Mouse (Mus musculus) splenic B cell, adult 2 months (primary cell): Measurements from ENCODE around the gene Fstl5.

Source experiments
- DNase-seq: peaks from one replicate; pipeline ENCODE4 v3.0.0-alpha.2; 2011; ENCODE audit warnings: low read depth, low spot score
- H3K27me3 ChIP-seq: 2 replicates; pipeline ENCODE4 v1.6.1; 2012; ENCODE audit warnings: mild to moderate bottlenecking, low read length, moderate library complexity, mixed read lengths; ENCODE audit not compliant: control insufficient read depth, poor library complexity, insufficient read depth, severe bottlenecking
- H3K36me3 ChIP-seq: 2 replicates; pipeline ENCODE4 v1.6.1; 2012; ENCODE audit warnings: mild to moderate bottlenecking, low read length, moderate library complexity, mixed read lengths; ENCODE audit not compliant: control insufficient read depth, poor library complexity, insufficient read depth, severe bottlenecking

Gene Fstl5

GRCm38 (mm10) chr3:76676006-76676405, 601.9 kb downstream of the Fstl5 start:
- no peak for DNase-seq
- no peaks in the 10 kb centered on the region for H3K27me3 ChIP-seq
- no peaks in the 10 kb centered on the region for H3K36me3 ChIP-seq

GRCm38 (mm10) chr3:76679853-76680545, 605.9 kb downstream of the Fstl5 start:
- no peak for DNase-seq
- Histone ChIP-seq H3K36me3 (no peaks in the 10 kb centered on the region), H3K27me3 (no peaks in the 10 kb centered on the region)

GRCm38 (mm10) chr3:76680546-76680883, 606.4 kb downstream of the Fstl5 start:
- Histone ChIP-seq H3K36me3 (no peaks in the 10 kb centered on the region), H3K27me3 (no peaks in the 10 kb centered on the region)
- no peak for DNase-seq

- DNase-seq: no peak
- Histone ChIP-seq H3K36me3 (no peaks in the 10 kb centered on the region), H3K27me3 (no peaks in the 10 kb centered on the region)
Observed at GRCm38 (mm10) chr3:76697134-76697629, 623.1 kb downstream of the Fstl5 start.

GRCm38 (mm10) chr3:76739221-76739620, 665.2 kb downstream of the Fstl5 start:
- H3K27me3 ChIP-seq: no peaks in the 10 kb centered on the region
- DNase-seq: no peak

More at GRCm38 (mm10) chr3:76739221-76739620, 665.2 kb downstream of the Fstl5 start:
- H3K36me3 ChIP-seq: no peaks in the 10 kb centered on the region
